Mouse (Mus musculus): ENCODE measurements at regions not wholly inside any gene's neighbourhood (a gene's known extent, or its start where the extent isn't known, plus 50 kb on each side); places are given as distances from the start of the nearest gene placed in this dataset.
"Not testable (repeated sequence)": the region's sequence is repeated elsewhere in the genome, so short reads cannot be mapped to it uniquely, and the experiment has no call there.

DNA sequence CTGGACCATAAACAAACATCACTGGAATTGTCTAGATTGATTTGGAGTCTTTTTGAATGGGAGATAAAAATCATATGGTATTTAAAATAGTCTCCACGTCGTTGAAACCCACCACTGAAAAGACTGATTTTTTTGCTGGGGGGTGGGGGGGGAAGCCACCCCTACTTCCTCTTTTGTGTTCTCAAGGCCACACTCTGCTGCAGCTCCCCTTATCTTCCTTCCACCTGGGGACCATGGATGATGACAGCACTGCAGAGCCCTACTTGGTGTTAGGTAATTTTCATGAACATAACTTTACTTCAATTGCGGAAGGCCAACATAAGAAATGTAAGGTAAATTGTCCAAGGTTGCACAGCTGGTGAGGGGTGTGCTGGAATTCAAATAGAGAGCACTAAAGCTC lies 232.4 kb upstream of the Vrk2 start:
- no peak for DNase-seq

- no peak for DNase-seq
These were observed 230.4 kb upstream of the Vrk2 start for GRCm38 (mm10) chr11:26824080-26824727.

DNA sequence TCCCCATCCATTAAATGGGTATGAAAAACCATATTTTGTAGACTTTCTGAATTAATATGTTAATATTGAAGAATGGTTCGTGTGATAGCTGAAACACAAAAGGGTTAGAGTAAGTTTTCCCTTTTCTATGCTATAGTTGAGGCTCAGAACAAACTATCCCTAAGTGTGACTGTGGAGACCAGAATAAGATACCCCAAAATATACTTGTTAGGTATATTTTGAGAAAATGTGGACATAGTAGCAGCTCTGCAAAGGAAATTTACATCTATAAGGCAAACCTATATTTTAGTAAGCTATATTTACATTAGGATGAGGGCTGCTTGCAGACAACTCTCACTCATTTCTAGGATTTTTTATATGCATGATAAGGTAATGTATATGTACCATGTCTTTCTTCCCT lies 227.3 kb upstream of the Vrk2 start:
- no peak for DNase-seq

GRCm38 (mm10) chr11:26817316-26817715 lies 223.5 kb upstream of the Vrk2 start:
- no peak for DNase-seq

- DNase-seq = no peak
These were observed 221.3 kb upstream of the Vrk2 start for GRCm38 (mm10) chr11:26815104-26815503.

DNA sequence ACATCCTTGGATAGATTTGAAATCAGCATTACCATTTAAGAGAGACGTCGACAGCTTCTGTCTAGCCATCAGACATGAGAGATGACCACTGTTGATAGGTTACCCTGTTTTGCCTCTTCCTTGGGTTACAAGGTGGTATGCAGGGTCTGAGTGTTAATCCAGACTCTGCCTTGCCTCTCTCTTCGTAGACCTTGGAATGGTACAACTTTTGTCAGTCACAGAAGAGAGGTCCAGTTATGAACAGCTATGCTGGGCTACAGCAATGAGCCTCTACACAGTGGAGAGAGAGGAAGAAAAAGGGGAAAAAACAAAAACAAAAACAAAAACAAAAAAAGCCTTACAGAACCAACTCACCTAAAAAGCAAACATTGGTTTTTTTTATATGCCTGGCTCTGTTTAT lies 220.8 kb upstream of the Vrk2 start:
- DNase-seq = no peak

- DNase-seq = no peak
These were observed 208.6 kb upstream of the Vrk2 start for GRCm38 (mm10) chr11:26802249-26802941.

GRCm38 (mm10) chr11:26800296-26800695 lies 206.5 kb upstream of the Vrk2 start:
- DNase-seq = no peak

- DNase-seq = no peak
These were observed 200.8 kb upstream of the Vrk2 start for GRCm38 (mm10) chr11:26794629-26794966.

DNA sequence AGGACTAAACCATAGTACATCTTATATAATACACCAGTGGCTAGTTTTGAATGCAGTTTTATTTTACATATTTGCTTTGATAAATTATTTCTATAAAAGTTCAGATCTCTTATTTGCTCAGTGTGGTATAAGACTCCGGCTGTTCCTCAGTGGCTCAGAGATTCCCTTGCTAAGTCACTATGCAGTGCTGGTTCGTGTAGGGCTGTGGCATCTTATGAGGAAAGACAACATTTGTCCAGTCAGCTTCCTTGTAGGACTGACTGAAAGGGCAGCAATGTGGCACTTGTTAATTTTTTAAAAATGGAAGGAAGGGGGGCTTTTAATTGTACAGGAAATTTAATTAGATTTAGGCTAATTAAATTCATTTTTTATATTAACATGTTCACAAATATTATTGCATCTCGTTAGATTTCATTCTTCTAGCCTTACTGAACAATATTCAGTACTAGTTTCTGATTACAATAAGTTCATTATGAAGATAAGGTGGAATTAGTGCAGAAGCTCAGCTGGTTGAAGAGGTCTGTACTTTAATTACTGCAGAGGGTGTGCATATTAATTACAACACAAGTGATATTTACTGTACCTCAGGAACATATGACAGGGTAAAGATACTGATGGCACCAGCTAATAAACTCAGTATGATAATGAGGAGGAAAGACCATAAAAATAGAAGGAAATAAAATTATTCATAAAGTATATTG lies 200.3 kb upstream of the Vrk2 start:
- no peak for DNase-seq

DNA sequence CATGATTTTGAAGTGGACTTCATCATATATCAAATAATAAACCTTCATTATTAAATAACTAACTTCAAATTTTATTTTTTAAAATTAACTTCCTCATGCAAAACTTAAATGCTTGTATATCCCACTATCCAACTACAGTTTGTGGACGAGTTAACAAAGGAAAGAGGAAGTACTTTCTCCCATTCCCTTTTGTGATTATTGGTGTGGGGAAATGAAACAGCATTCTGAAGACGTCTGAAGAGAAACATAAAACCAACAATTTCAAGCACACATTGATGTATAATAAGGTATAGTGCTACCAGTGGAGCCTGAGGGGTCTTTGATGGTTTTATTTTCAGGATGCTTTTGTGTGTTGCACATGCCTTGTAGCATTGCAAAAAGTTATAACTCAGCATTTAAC lies 195.5 kb upstream of the Vrk2 start:
- DNase-seq = no peak

DNA sequence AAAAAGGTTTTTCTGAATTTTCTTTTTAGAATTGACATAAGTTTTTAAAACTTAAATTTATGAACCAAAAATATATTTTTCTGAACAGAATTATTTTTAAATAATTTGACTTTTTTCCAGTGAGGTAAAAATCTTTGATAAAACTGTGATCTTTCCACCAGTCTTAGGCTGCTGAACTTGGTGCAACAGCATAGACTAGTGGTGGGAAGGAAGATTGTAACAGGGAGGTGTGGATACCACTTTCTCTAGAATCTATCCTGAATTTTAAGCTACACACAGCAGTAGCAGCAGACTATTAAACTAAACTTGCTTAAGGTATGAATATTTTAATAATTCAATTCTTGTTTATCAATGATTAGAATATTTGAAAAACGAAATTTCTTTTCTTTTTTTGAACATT lies 191.4 kb upstream of the Vrk2 start:
- DNase-seq = peak in 1 of 2 experiments; percentile 6

DNA sequence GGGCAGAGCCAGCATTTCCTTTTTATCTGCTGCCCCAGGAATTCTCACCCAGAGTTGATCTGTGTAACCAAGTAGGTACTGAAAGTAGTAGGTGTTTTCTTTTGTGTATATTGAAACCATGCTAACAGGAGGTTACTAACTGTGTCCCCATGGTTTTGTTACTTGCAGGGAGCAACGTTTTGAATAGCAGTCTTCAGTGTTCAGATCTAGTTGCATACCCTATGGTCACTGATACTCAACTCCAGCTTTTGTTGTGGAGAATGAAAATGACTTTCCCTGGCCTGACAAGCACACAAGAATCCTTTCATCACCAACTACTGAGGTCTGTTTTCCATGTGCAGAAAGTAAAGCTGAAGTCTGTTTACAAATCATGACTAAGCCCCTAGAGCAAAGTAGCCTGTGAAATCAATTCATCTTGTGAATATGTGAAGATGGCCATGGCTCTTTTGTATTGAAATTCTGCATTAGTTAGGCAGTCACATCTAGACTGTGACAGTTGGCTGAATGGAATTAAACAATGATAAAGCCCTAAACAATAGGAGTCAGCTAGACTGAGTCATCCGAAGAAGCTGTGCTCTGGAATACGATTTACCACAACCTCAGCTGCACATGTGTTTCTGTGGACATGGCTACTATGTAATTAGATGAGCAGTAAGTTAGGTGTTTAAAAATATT lies 179.5 kb upstream of the Vrk2 start:
- no peak for DNase-seq

- no peak for DNase-seq
These were observed 161.8 kb upstream of the Vrk2 start for GRCm38 (mm10) chr11:26755576-26755975.

DNA sequence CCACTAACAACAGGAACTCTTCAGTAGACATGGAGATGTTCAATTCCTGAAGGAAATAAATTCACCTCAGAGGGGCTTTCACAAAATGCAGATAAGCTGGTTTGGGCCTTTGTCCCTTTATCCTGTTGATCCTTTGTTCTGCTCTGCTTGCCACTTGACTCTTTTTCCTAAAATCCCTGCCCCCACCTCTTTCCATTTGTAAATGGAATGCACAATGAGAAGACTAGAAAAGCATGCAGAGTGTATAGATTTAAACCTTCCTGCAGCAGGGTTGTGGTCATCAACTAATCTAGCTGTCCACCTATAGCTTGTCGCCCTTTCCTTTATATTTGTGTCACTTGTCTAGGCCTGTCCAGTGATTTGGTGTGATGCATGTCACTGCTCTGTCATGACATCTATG lies 159.8 kb upstream of the Vrk2 start:
- DNase-seq = no peak

DNA sequence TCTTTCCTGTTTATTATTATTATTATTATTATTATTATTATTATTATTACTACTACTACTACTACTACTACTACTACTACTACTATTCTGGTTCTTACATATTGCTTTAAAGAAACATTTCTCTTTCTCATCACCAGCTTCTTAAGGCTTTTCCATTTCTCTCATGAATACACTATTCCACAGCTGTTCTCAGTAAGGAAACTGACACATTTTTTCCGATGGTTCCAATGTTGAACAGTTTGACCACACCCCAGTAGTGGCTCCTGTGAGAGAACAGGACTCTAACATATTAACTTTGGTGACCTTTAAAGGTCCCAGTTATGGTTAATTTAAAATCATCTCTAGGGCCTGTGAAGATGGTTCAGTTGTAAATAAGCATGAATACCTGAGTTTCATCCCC lies 148.4 kb upstream of the Vrk2 start:
- no peak for DNase-seq

GRCm38 (mm10) chr11:26739732-26740131 lies 145.9 kb upstream of the Vrk2 start:
- no peak for DNase-seq

- no peak for DNase-seq
These were observed 133.2 kb upstream of the Vrk2 start for GRCm38 (mm10) chr11:26726969-26727368.

- DNase-seq = no peak
These were observed 131.3 kb upstream of the Vrk2 start for GRCm38 (mm10) chr11:26724963-26725721.

GRCm38 (mm10) chr11:26722292-26722691 lies 128.5 kb upstream of the Vrk2 start:
- DNase-seq = no peak

- no peak for DNase-seq
These were observed 127.4 kb upstream of the Vrk2 start for GRCm38 (mm10) chr11:26721173-26721572.

DNA sequence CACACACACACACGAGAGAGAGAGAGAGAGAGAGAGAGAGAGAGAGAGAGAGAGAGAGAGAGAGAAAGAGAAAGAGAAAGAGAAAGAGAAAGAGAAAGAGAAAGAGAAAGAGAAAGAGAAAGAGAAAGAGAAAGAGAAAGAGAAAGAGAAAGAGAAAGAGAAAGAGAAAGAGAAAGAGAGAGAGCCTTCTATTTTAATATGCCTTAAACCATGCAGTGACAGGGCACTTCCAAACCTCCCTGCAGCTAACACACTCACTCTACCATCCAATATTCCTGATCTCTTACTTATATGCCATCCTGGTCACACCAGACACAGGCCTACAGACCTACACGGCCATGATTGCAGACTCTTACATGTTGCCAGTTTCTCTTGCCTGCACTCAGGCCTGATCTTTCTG lies 117.4 kb upstream of the Vrk2 start:
- not testable (repeated sequence) for DNase-seq

GRCm38 (mm10) chr11:26708636-26709035 lies 114.8 kb upstream of the Vrk2 start:
- DNase-seq = no peak

Data from kidney, postnatal 36 days (tissue).